Mouse (Mus musculus) MEL-GATA-1-ER (cell line): ENCODE measurements around the gene Rpia.

Source experiments
- DNase-seq: peaks from one replicate; pipeline ENCODE4 v3.0.0-alpha.2; 2012; ENCODE audit warnings: low read depth; ENCODE audit errors: extremely low read depth

Gene Rpia

GRCm38 (mm10) chr6:70805267-70805666, 13.2 kb upstream of the Rpia start:
- DNase-seq = no peak

DNA sequence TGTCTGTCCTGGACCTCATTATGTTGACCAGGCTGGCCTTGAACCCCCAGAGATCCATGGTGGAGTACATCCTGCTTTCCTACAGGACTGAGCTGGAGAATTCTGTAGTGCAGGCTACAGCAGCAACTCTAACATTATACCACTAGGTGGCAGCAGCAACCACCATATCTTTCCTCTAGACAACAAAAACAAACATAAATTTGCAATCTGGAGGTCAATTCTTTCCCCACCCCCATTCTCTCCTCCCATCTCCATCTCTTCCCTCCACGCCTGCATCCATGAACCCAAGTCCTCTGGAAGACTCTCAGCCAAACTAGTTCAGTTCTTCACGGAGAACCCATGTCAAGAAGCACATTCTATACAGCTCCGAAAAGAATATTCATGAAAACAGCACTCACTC, 12.6 kb upstream of the Rpia start:
- peak; percentile 62 for DNase-seq

GRCm38 (mm10) chr6:70797581-70798251, 5.7 kb upstream of the Rpia start:
- peak; percentile 66 for DNase-seq

DNA sequence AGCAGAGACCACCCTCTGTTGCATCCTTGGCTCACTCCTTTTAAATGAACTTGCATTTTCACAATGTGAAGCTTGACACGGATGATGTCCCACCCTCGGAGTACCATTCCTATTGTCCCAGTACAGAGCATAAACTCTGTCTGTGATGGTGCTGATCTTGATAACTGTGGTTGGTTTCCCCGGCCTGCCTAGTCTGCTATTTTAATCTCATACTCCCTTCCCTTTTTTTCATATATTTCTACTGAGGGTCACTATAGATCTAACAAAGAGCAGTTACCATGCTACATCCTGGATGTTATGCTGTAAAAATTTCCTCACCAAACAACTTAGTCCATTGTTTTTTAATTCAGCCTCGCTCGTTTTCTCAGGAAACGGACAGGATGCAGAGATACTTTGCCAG, 4.9 kb upstream of the Rpia start:
- peak; percentile 53 for DNase-seq

DNA sequence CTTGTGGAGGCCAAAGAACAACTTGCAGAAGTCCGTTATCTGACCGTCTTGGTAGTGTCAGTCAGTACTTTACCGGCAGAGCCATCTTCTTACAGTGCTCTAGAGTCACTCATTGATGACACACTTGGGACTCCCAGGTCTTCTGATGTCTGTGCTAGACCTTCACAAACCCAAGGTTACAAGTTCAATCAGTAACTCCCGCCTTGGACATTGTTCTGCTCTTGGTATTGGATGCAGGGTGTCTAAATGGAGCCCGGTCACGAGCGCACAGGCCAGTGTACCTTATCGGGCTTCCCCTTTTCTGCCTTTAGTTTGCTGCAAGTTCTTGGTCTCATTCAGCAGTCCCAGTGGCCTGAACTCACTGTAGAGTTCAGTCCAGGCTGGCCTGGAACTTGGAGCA, 612 bp upstream of the Rpia start:
- peak; percentile 70 for DNase-seq

- DNase-seq = peak; percentile 60
Measured at GRCm38 (mm10) chr6:70790852-70791761, 925 bp downstream of the Rpia start.

GRCm38 (mm10) chr6:70790034-70790650, 1.9 kb downstream of the Rpia start:
- peak; percentile 51 for DNase-seq

GRCm38 (mm10) chr6:70789134-70789533, 2.9 kb downstream of the Rpia start:
- no peak for DNase-seq

- no peak for DNase-seq
Measured at GRCm38 (mm10) chr6:70787524-70787923, 4.5 kb downstream of the Rpia start.

DNA sequence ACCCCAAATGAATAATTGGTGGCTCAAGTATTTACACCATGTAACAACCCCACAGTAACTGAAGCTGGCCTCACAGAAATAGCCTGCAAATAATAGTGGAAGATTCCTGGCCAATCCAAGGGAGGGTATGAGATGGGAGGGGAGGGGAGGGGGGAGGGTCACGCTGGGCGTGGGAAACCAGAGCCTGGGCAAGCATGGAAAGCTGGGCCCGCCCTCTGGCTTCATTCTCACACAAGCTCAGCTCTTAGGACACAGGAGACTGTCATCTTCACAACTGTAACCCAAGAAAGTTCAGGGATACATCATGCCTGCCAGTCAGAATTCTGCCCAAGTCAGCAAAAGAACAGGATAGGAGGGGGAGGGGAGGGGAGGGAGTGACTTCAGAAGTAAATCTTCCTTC, 6.2 kb downstream of the Rpia start:
- DNase-seq = no peak

DNA sequence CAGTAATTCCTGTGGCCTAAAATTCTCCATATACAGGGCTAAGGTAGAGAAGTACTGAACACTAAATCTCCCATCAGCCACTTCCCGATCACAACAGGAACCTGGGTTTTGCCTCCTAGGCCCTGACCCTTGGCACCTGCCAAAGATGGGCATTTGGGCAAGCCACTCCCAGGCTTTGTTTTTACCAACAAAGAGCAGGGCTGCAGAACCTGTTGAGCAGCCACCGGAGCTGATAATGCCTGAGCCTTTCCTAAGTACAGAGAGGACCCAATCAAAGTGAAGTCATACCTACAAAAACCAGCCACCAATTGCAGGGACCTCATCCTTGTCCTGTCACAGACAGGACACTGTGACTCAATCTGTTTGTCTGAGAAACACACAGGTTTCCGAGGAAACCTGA, 7.2 kb downstream of the Rpia start:
- DNase-seq = no peak

DNA sequence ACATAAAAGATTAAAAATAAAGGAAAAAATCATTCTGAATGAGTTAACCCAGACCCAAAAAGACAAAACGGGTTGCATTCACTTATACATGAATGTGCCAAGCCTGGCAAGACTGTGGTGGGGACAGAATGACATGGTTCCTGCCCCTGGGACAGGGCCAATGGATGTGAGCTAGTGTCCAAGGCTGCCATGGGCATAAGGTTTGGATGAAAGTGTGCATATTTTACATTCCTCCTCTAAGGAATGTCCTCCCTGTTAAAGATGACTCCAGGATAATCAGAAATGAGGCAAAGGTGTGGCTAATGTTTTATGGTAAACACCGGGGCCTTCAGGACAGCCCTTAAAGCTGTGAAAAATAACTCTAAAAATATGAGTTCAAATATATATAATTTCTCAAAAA, 10.7 kb downstream of the Rpia start:
- DNase-seq = no peak

DNA sequence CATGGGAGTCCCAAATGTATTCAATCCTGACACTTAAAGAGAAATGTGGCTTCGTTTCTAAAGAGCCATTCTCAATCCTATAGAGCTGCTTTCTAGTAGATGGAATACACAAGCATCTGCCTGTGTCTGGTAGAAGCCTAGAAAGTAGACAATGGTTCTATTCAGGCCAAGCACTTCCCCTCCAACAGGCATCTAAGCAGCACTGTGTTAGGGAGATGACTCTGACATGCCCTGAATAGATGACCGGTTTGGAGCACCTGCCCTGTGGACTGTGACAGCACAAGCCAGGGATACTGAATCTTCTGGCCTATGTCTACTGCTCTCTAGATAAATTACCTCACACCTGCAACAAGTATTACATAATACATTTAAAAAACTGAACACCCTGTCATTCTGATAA, 17.7 kb downstream of the Rpia start:
- DNase-seq = no peak

GRCm38 (mm10) chr6:70773769-70774168, 18.3 kb downstream of the Rpia start:
- DNase-seq = no peak

GRCm38 (mm10) chr6:70768769-70769168, 23.3 kb downstream of the Rpia start:
- peak; percentile 38 for DNase-seq

DNA sequence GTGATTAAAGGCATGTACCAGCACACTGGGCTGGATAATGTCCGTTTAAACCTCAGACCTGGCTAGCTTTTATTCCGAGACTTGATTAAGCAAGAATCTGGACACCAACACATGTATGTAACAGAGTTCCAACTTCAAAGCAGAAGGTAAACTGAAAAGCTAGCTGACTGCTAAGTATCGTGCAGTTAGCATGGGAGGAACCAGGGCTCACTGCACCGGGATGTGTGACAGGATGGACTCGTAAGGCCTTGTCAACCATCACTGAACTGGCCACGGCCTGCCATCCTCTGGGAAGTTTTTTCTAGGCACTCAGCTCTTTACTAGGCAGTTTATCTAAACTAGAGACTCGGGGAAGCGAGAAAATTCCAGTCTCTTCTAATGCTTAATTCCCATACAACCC, 27.0 kb downstream of the Rpia start:
- no peak for DNase-seq

GRCm38 (mm10) chr6:70764551-70764950, 27.5 kb downstream of the Rpia start:
- DNase-seq = no peak

DNA sequence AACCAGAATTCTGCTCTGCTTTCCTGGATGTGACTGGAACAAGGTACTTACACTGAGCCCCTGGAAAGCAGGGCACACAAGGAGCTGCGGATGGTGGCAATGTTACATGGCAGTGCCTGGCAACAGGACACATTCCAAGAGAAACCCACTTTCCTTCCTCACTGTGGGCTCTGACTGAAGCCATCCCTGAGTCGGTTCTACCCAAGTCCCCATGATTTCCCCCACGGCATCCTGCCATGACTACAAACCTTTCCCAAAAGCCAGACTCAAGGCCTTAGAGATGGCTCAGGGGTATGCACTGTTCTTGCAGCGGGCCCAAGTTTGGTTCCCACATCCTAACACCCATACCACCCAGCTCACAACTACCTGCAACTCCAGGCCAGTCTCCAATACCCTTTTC, 28.2 kb downstream of the Rpia start:
- DNase-seq = no peak

- no peak for DNase-seq
Measured at GRCm38 (mm10) chr6:70762659-70763058, 29.4 kb downstream of the Rpia start.

GRCm38 (mm10) chr6:70760951-70761350, 31.1 kb downstream of the Rpia start:
- no peak for DNase-seq

DNA sequence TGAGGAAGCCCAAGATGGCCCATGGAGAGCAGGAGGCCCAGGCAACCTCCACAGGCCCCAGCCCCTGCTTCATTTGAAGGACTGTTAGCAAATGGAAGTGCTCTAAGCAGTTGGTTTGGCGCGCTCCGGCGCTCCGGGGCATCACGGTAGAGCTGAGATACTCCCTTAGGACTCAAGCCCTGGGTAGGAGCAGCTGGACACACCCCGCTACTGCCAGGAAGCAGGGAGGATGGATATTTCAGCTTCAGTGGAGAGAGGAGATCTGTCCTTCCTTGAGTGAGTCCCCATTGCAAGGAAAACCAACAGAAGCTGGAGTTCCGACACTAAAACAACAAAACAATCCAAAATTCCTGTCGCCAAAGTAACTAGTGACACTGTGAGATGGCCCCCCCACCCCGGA, 37.2 kb downstream of the Rpia start:
- no peak for DNase-seq

- peak; percentile 41 for DNase-seq
Measured at GRCm38 (mm10) chr6:70752351-70752750, 39.7 kb downstream of the Rpia start.
